Mouse (Mus musculus): Measurements from ENCODE around the gene Ostn.

The Ostn gene

GRCm38 (mm10) chr16:27387634-27388611 lies 80.6 kb downstream of the Ostn start:
- DNase-seq (ENCODE audit: low read depth, low spot score): no peak

GRCm38 (mm10) chr16:27388761-27389451 lies 81.6 kb downstream of the Ostn start, which contains the start of gene Ccdc50:
Gene Ccdc50 (plus strand): TSS chr16:27388869.
- no peak for DNase-seq (ENCODE audit: low read depth, low spot score)

- DNase-seq (ENCODE audit: low read depth, low spot score): no peak
Measured at GRCm38 (mm10) chr16:27389534-27390282, 82.4 kb downstream of the Ostn start.

- no peak for DNase-seq (ENCODE audit: low read depth, low spot score)
Measured at GRCm38 (mm10) chr16:27390306-27390705, 83.0 kb downstream of the Ostn start.

GRCm38 (mm10) chr16:27391845-27392244 lies 84.6 kb downstream of the Ostn start:
- DNase-seq (ENCODE audit: low read depth, low spot score): no peak

DNA sequence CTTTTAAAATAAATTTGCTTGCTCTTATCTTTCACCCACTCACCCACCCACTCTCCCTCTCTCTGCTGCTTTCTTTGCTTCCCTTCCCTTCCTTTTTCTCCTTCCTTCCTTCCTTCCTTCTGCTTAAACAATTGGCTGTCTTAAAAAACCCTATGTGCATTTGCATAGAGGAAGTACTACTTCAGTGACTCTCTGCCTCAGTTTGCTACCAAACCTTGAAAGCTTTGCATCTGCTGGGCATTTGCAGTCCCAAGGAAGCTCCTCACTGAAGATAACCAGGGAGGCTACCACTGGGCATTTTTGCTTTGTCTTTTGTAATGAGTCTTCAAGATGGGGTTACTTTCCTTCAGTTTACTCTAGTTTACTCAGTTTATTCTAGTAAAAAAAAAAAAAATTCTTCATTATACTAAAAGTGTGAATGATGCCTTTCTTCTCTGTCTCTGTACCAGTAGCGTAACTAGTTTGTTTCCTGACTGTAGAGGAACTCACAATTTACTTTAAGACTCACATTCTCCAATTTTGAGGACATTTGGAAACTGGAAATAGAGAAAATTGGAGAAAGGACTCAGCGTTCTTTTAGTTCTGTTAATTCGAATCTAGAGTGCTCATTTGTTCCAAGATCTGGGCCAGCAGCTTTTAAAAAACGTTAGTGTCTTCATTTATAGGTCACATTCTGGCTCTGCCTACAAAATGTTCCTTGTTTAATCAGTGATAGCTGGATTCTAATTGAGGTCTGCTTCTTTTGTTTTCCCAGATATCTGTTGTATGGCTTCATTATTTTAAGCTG lies 88.2 kb downstream of the Ostn start:
- DNase-seq (ENCODE audit: low read depth, low spot score): no peak

- DNase-seq (ENCODE audit: low read depth, low spot score): no peak
Measured at GRCm38 (mm10) chr16:27396951-27397350, 89.7 kb downstream of the Ostn start.

- no peak for DNase-seq (ENCODE audit: low read depth, low spot score)
Measured at GRCm38 (mm10) chr16:27399026-27399718, 91.9 kb downstream of the Ostn start.

DNA sequence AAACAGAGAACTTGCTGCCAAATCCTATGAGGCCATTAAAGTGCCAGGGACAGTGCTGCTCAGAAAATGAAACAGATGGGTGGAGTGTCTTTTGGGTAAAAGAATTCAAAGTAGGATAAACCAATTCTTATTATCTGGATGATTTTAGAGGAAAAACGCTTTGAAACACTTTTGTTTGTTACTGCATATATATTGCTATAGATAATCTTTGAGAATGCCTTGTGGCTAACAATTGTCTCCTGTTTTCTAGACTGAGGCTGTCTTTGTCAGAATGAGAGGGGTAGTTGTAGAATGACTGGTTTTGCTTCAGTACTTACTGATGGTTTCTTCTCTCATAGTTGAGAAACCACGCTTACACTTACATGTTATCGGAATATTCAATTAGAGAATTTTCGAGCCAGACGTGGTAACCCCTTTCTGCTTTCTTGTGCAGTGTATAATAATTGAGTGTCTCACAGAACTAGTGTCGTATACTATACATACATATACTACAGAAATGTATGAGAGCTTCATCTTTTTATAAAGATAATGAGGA lies 92.5 kb downstream of the Ostn start:
- no peak for DNase-seq (ENCODE audit: low read depth, low spot score)

Measured in telencephalon, adult 2 months (tissue).